11 mouse cellular contexts compared by ENCODE assay signal in genomic region chr5:93097204-93097906, GRCm38 (mm10). TPM values are rescaled to one million over a fixed set of nuclear protein-coding genes. Genes with fewer than 3 reads are reported as not detected.
DNase-seq lines count a peak whose midpoint lies in the region; ATAC-seq and TF ChIP-seq lines count a peak whose summit lies in the region.
"Had no signal": no experiment of that assay in that cellular context is flagged by ENCODE, and none has a peak within 500 bp of the region (broad histone marks: within the 10 kb centered on the region; RNA-seq: fewer than 3 reads in every experiment).

No protein-coding gene starts in this region.

- peak; percentile 42 for DNase-seq in intestine, embryonic 14.5 days (ENCODE audit: low spot score)
- no peak for DNase-seq in ES-E14 (ENCODE audit: low read depth, low spot score)
- DNase-seq in frontal cortex, postnatal 25 days (ENCODE audit: low spot score in 2 of 2), result no peak
- no peak for DNase-seq in left cerebral cortex, postnatal 10 days (ENCODE audit: extremely low spot score in 1 of 2, low spot score in 2 of 2)
- DNase-seq: lung, adult 18-20 months had no signal

- no peak overlapping the region for H3K4me3 ChIP-seq in intestine, embryonic 14.5 days (ENCODE audit: low read depth, low read length)
- H3K4me3 ChIP-seq in intestine, postnatal 0 days (ENCODE audit: low read depth, low read length), result no peak overlapping the region
- H3K4me3 ChIP-seq in ES-E14 (ENCODE audit: insufficient read depth in 1 of 2, low read depth in 1 of 2, low read length in 2 of 2, poor library complexity in 1 of 2, severe bottlenecking in 1 of 2), result no peak overlapping the region
- H3K4me3 ChIP-seq in intestine, embryonic 15.5 days (replicated peaks), result no peak overlapping the region
- no peak overlapping the region for H3K4me3 ChIP-seq in limb, embryonic 13.5 days

- no peak overlapping the region for H3K9ac ChIP-seq in intestine, embryonic 14.5 days (ENCODE audit: low read length)
- no peak overlapping the region for H3K9ac ChIP-seq in intestine, postnatal 0 days (ENCODE audit: low read depth, low read length)
- H3K9ac ChIP-seq in ES-E14 (ENCODE audit: insufficient read depth, low read depth, low read length, poor library complexity, severe bottlenecking), result 0 out of 2 replicates have a peak overlapping the region, but pooled peaks have one; percentile 26
- H3K9ac ChIP-seq in intestine, embryonic 15.5 days, result 0 out of 2 replicates have a peak overlapping the region, but pooled peaks have one; percentile 11
- H3K9ac ChIP-seq in limb, embryonic 13.5 days, result no peak overlapping the region

- no peak for ATAC-seq in intestine, embryonic 14.5 days (replicated peaks; ENCODE audit: low FRiP score, low TSS enrichment, low read depth)
- no peak for ATAC-seq in intestine, postnatal 0 days
- ATAC-seq in intestine, embryonic 15.5 days, result no peak
- ATAC-seq in limb, embryonic 13.5 days (ENCODE audit: low FRiP score, low read depth), result no peak
- ATAC-seq: activated CD4-positive, CD25-positive, alpha-beta regulatory T cell, adult 4 months; hindbrain, embryonic 16.5 days had no signal

- intact Hi-C loops in left cerebral cortex, postnatal 10 days (cut with DNase I), result no loop called here

- no peak for TF ChIP-seq CTCF in intestine, postnatal 0 days (IDR thresholded peaks at IDR 0.05; ENCODE audit: low read depth)

- no peaks in the 10 kb centered on the region for H3K27me3 ChIP-seq in intestine, embryonic 14.5 days (replicated peaks; ENCODE audit: control insufficient read depth, insufficient read depth, low read length)
- H3K27me3 ChIP-seq in intestine, postnatal 0 days (replicated peaks; ENCODE audit: control insufficient read depth, insufficient read depth, low read length), result no peaks in the 10 kb centered on the region
- H3K27me3 ChIP-seq in intestine, embryonic 15.5 days (replicated peaks), result no peaks in the 10 kb centered on the region
- H3K27me3 ChIP-seq in limb, embryonic 13.5 days, result no peaks in the 10 kb centered on the region

- H3K36me3 ChIP-seq in intestine, embryonic 14.5 days (ENCODE audit: control insufficient read depth, insufficient read depth, low read length), result 0 out of 2 replicates have a peak, but pooled peaks cover 5% of the 10 kb centered on the region
- 0 out of 2 replicates have a peak, but pooled peaks cover 4% of the 10 kb centered on the region for H3K36me3 ChIP-seq in intestine, postnatal 0 days (ENCODE audit: control insufficient read depth, insufficient read depth)
- H3K36me3 ChIP-seq in ES-E14 (ENCODE audit: control insufficient read depth, insufficient read depth, low read length, poor library complexity, severe bottlenecking), result peaks cover 4% of the 10 kb centered on the region; the same call in 1 of the 2 replicates
- no peaks in the 10 kb centered on the region for H3K36me3 ChIP-seq in intestine, embryonic 15.5 days
- H3K36me3 ChIP-seq in limb, embryonic 13.5 days, result peaks cover 6% of the 10 kb centered on the region; the same call in 1 of the 2 replicates

- peaks cover 60% of the 10 kb centered on the region for H3K4me1 ChIP-seq in intestine, embryonic 14.5 days (replicated peaks; ENCODE audit: control insufficient read depth, insufficient read depth, low read length)
- 0 out of 2 replicates have a peak, but pooled peaks cover 7% of the 10 kb centered on the region for H3K4me1 ChIP-seq in intestine, postnatal 0 days (replicated peaks; ENCODE audit: control insufficient read depth, insufficient read depth, low read length)
- H3K4me1 ChIP-seq in ES-E14 (ENCODE audit: control insufficient read depth in 2 of 2, insufficient read depth in 2 of 2, low read length in 2 of 2, poor library complexity in 1 of 2), result peaks cover 9 to 28% of the 10 kb centered on the region in 2 experiments
- peaks cover 43% of the 10 kb centered on the region for H3K4me1 ChIP-seq in intestine, embryonic 15.5 days (replicated peaks)
- H3K4me1 ChIP-seq in limb, embryonic 13.5 days, result peaks cover 71% of the 10 kb centered on the region

- no peak overlapping the region for H3K4me2 ChIP-seq in intestine, embryonic 14.5 days (ENCODE audit: low read length)
- H3K4me2 ChIP-seq in intestine, postnatal 0 days (replicated peaks; ENCODE audit: low read depth), result no peak overlapping the region
- peak overlapping the region; percentile 84; the same call in 1 of the 2 replicates for H3K4me2 ChIP-seq in intestine, embryonic 15.5 days (replicated peaks)
- H3K4me2 ChIP-seq in limb, embryonic 13.5 days (replicated peaks), result peak overlapping the region; percentile 95

- WGBS in intestine, embryonic 14.5 days, result 59% methylated on average over 13 of the region's 13 CpGs
- 76% methylated on average over 13 of the region's 13 CpGs for WGBS in intestine, postnatal 0 days
- 67% methylated on average over 13 of the region's 13 CpGs for WGBS in intestine, embryonic 15.5 days
- 53% methylated on average over 13 of the region's 13 CpGs for WGBS in limb, embryonic 13.5 days

- no peak overlapping the region for H3K27ac ChIP-seq in intestine, embryonic 14.5 days (ENCODE audit: low read depth)
- H3K27ac ChIP-seq in intestine, postnatal 0 days (ENCODE audit: low read depth, low read length), result no peak overlapping the region
- H3K27ac ChIP-seq in ES-E14 (ENCODE audit: insufficient read depth, low read depth, low read length, poor library complexity, severe bottlenecking), result no peak overlapping the region
- no peak overlapping the region for H3K27ac ChIP-seq in intestine, embryonic 15.5 days
- H3K27ac ChIP-seq in limb, embryonic 13.5 days, result no peak overlapping the region

- H3K9me3 ChIP-seq in intestine, embryonic 14.5 days (ENCODE audit: control insufficient read depth, low read length), result no peaks in the 10 kb centered on the region
- H3K9me3 ChIP-seq in intestine, postnatal 0 days (ENCODE audit: control insufficient read depth), result no peaks in the 10 kb centered on the region
- no peaks in the 10 kb centered on the region for H3K9me3 ChIP-seq in ES-E14 (ENCODE audit: control insufficient read depth, insufficient read depth, low read depth, low read length)
- no peaks in the 10 kb centered on the region for H3K9me3 ChIP-seq in intestine, embryonic 15.5 days
- no peaks in the 10 kb centered on the region for H3K9me3 ChIP-seq in limb, embryonic 13.5 days

- in situ Hi-C loops in ES-E14 (cut with MboI; ENCODE audit: low sequenced_read_pairs in 2 of 2, unreplicated experiment in 2 of 2), result no loop called here

TF ChIP-seq in ES-E14, 5 proteins besides CTCF, POLR2A, EP300 and RAD21:
- TF ChIP-seq ZNF384 (IDR thresholded peaks at IDR 0.05; ENCODE audit: low read depth, low read length), result no peak
- TF ChIP-seq CHD2 (IDR thresholded peaks at IDR 0.05; ENCODE audit: low read depth, low read length), result no peak

RNA-seq across cellular contexts. Expression of gene Sept11, which starts 4.1 kb away (rescaled TPM):
- polyA plus RNA-seq in intestine, embryonic 14.5 days (2014; fragmentation: Nextera tagmentation; extraction: Ambion mirVana), result 178 and 186 TPM in 2 replicates
- polyA plus RNA-seq in intestine, postnatal 0 days (2015; fragmentation: Nextera tagmentation; extraction: Ambion mirVana), result 39.2 and 40.9 TPM in 2 replicates
- 92.2 and 124 TPM in 2 replicates for total RNA-seq in ES-E14 (2012; rRNA removed)
- 138 and 157 TPM in 2 replicates for polyA plus RNA-seq in intestine, embryonic 15.5 days (2015; fragmentation: Nextera tagmentation; extraction: Ambion mirVana)
- 212 and 226 TPM in 2 replicates for polyA plus RNA-seq in limb, embryonic 13.5 days (2015; fragmentation: Nextera tagmentation; extraction: Ambion mirVana)
- 100 to 1,000 TPM; 198 to 200 TPM for total RNA-seq in left cerebral cortex, postnatal 10 days (2021)

RNA-seq across cellular contexts. Expression of gene Sowahb, which starts 52.5 kb away (rescaled TPM):
- 3.3 and 3.9 TPM in 2 replicates for polyA plus RNA-seq in intestine, embryonic 14.5 days (2014; fragmentation: Nextera tagmentation; extraction: Ambion mirVana)
- 16.1 and 18.0 TPM in 2 replicates for polyA plus RNA-seq in intestine, postnatal 0 days (2015; fragmentation: Nextera tagmentation; extraction: Ambion mirVana)
- total RNA-seq in ES-E14 (2012; rRNA removed), result 1.5 and 1.9 TPM in 2 replicates
- 5.8 and 6.1 TPM in 2 replicates for polyA plus RNA-seq in intestine, embryonic 15.5 days (2015; fragmentation: Nextera tagmentation; extraction: Ambion mirVana)
- polyA plus RNA-seq in limb, embryonic 13.5 days (2015; fragmentation: Nextera tagmentation; extraction: Ambion mirVana), result 0.19 and 0.43 TPM in 2 replicates
- total RNA-seq in left cerebral cortex, postnatal 10 days (2021), result 1 to 10 TPM; 3.0 to 3.5 TPM
- total RNA-seq: megakaryocyte-erythroid progenitor cell, adult 5-6 weeks had no signal
- polyA plus RNA-seq: activated CD4-positive, CD25-positive, alpha-beta regulatory T cell, adult 4 months; hindbrain, embryonic 16.5 days had no signal

Comparison
In these comparisons a context has a peak if more than half of its experiments do, and no peak if none do; other contexts are left out.
1. H3K4me2 ChIP-seq: peak in intestine, embryonic 15.5 days (single experiment) and limb, embryonic 13.5 days (single experiment); none in intestine, embryonic 14.5 days (single experiment) and intestine, postnatal 0 days (single experiment).
2. H3K9ac ChIP-seq: peak in ES-E14 (single experiment) and intestine, embryonic 15.5 days (single experiment); none in intestine, embryonic 14.5 days (single experiment), intestine, postnatal 0 days (single experiment) and limb, embryonic 13.5 days (single experiment).